Mouse (Mus musculus) hindbrain, postnatal 0 days (tissue): ENCODE results near the gene Tsc22d1. TPM values are rescaled to one million over a fixed set of nuclear protein-coding genes. Genes with fewer than 3 reads are reported as not detected.

ENCODE experiments used
- ATAC-seq: fragments of 200-750 bp; cut with Nextera tagmentation; 2 replicates; pipeline ENCODE4 v1.8.0; 2017; ENCODE audit warnings: mild to moderate bottlenecking, moderate TSS enrichment, moderate library complexity
- DNase-seq: peaks from one replicate; pipeline ENCODE4 v3.0.0-alpha.2; 2015; ENCODE audit warnings: low spot score
- H3K27ac ChIP-seq: fragments of 300-500 bp; sonication (generic); 2 replicates; pipeline ENCODE4 v1.5.1; 2014; ENCODE audit warnings: mild to moderate bottlenecking
- H3K27me3 ChIP-seq: fragments of 300-500 bp; sonication (generic); 2 replicates; pipeline ENCODE4 v1.6.1; 2014; ENCODE audit warnings: low read length, mixed read lengths; ENCODE audit not compliant: insufficient read depth
- H3K36me3 ChIP-seq: fragments of 300-500 bp; sonication (generic); 2 replicates; pipeline ENCODE4 v1.6.1; 2014; ENCODE audit warnings: low read length, mixed read lengths; ENCODE audit not compliant: insufficient read depth
- H3K4me1 ChIP-seq: fragments of 300-500 bp; sonication (generic); 2 replicates; pipeline ENCODE4 v1.6.1; 2014; ENCODE audit warnings: antibody characterized with exemption, low read length, mixed read lengths; ENCODE audit not compliant: insufficient read depth
- H3K4me2 ChIP-seq: fragments of 300-500 bp; sonication (generic); 2 replicates; pipeline ENCODE4 v1.6.1; 2014; ENCODE audit warnings: low read depth, mild to moderate bottlenecking, low read length, moderate library complexity, mixed read lengths
- H3K4me3 ChIP-seq: fragments of 300-500 bp; sonication (generic); 2 replicates; pipeline ENCODE4 v1.5.1; 2014; ENCODE audit warnings: low read length
- H3K9ac ChIP-seq: fragments of 300-500 bp; sonication (generic); replicated peaks from 2 replicates; pipeline ENCODE4 v1.6.1; 2014; ENCODE audit warnings: mild to moderate bottlenecking, low read length, moderate library complexity, mixed read lengths
- H3K9me3 ChIP-seq: fragments of 300-500 bp; sonication (generic); 2 replicates; pipeline ENCODE4 v1.6.1; 2016; ENCODE audit warnings: low read length, mixed read lengths
- CTCF ChIP-seq: IDR thresholded peaks from 2 replicates; pipeline ENCODE4 v1.5.1; 2016; ENCODE audit warnings: antibody characterized with exemption, control low read depth, low read depth
- WGBS: fragments of 180-500 bp; shearing (Covaris S2); extraction: QIAGEN DNeasy Blood & Tissue Kit; methylation state at CpG from one replicate; pipeline ENCODE4 v1.1.7; 2014; 5-methylcytosine and 5-hydroxymethylcytosine counted together
- polyA plus RNA-seq: library from polyadenylated mRNA; unstranded; fragments of >200 nt; fragmentation: Nextera tagmentation; extraction: Ambion mirVana; gene quantifications from 2 replicates; pipeline ENCODE4 v1.2.1, GENCODE M21; 2015
- total RNA-seq: library from RNA; depleted of rRNA; stranded (reverse); fragments of >200 nt; gene quantifications from 2 replicates; pipeline ENCODE4 v1.2.3, GENCODE M21; 2014

The Tsc22d1 gene
- total and polyA plus RNA-seq, 2 experiments from 2014 or later, result 525 to 544 TPM

DNA sequence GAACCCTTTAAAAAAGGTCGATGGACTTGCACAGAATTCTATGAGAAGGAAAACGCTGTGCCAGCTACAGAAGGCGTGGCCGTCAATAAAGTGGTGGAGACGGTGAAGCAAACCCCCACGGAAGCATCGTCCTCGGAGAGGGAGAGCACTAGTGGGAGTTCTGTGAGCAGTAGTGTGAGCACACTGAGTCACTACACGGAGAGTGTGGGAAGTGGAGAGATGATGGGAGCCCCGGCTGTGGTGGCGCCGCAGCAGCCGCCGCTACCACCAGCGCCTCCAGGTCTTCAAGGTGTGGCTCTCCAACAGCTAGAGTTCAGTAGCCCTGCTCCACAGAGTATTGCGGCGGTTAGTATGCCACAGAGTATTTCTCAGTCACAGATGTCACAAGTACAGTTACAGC is 2.6 kb downstream of the Tsc22d1 start:
- ATAC-seq, result no peak

DNA sequence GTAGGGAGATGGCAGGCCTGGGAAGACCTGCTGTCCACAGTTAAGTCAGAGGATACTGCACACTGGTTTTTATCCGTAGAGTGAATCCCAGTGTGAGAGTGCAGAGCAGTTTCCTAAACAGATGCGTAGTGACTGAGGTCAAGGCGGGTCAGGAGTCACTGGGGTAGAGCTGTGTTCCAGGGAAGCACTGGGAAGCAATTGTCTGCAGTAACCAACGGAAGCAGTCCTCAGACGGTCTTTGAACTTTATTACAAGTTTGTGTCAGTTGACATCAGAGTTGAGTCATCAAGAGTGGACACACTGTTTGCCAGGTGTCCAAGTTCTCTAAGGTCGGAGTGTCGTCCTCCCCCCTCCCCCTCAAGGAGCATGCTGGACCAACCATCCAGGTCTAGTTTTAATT is 6.0 kb downstream of the Tsc22d1 start:
- H3K9me3 ChIP-seq, result no peaks in the 10 kb centered on the region

More for the DNA sequence above, 2.6 kb downstream of the Tsc22d1 start:
- H3K27ac ChIP-seq, result no peak overlapping the region
- no peak for DNase-seq
- H3K36me3 ChIP-seq, result peaks cover 9% of the 10 kb centered on the region
- peak overlapping the region; percentile 95; the same call in 1 of the 2 replicates for H3K4me3 ChIP-seq
- peaks cover 43% of the 10 kb centered on the region for H3K4me1 ChIP-seq
- no peaks in the 10 kb centered on the region for H3K27me3 ChIP-seq
- no peak for TF ChIP-seq CTCF
- peak overlapping the region; percentile 92 for H3K4me2 ChIP-seq
- no peaks in the 10 kb centered on the region for H3K9me3 ChIP-seq
- 73% methylated on average over 17 of the region's 17 CpGs for WGBS
- H3K9ac ChIP-seq, result 0 out of 2 replicates have a peak overlapping the region, but pooled peaks have one; percentile 99

GRCm38 (mm10) chr14:76421162-76421561 is 6.4 kb downstream of the Tsc22d1 start:
- H3K27ac ChIP-seq, result no peak overlapping the region
- no peak for ATAC-seq

More for the DNA sequence above, 6.0 kb downstream of the Tsc22d1 start:
- H3K4me3 ChIP-seq, result peak overlapping the region; percentile 25
- DNase-seq, result no peak
- no peak for TF ChIP-seq CTCF
- no peak overlapping the region for H3K27ac ChIP-seq
- H3K4me1 ChIP-seq, result peaks cover 50% of the 10 kb centered on the region
- H3K4me2 ChIP-seq, result peak overlapping the region; percentile 58
- WGBS, result 25% methylated on average over 7 of the region's 7 CpGs
- H3K36me3 ChIP-seq, result peaks cover 20% of the 10 kb centered on the region
- no peak for ATAC-seq
- H3K9ac ChIP-seq, result no peak overlapping the region
- H3K27me3 ChIP-seq, result no peaks in the 10 kb centered on the region

GRCm38 (mm10) chr14:76425422-76425821 is 10.7 kb downstream of the Tsc22d1 start:
- no peaks in the 10 kb centered on the region for H3K27me3 ChIP-seq
- peaks cover 19% of the 10 kb centered on the region for H3K4me1 ChIP-seq
- 87% methylated on average over 7 of the region's 7 CpGs for WGBS
- no peak overlapping the region for H3K4me2 ChIP-seq
- H3K9ac ChIP-seq, result no peak overlapping the region
- DNase-seq (no peak), ATAC-seq (no peak)
- no peak overlapping the region for H3K27ac ChIP-seq
- H3K36me3 ChIP-seq, result peaks cover 16% of the 10 kb centered on the region; the same call in 1 of the 2 replicates
- no peak overlapping the region for H3K4me3 ChIP-seq
- H3K9me3 ChIP-seq, result no peaks in the 10 kb centered on the region
- TF ChIP-seq CTCF, result no peak

More at GRCm38 (mm10) chr14:76421162-76421561, 6.4 kb downstream of the Tsc22d1 start:
- Histone ChIP-seq H3K9me3 (no peaks in the 10 kb centered on the region), H3K4me1 (peaks cover 50% of the 10 kb centered on the region), H3K4me3 (peak overlapping the region; percentile 25; the same call in 1 of the 2 replicates), H3K9ac (no peak overlapping the region), H3K36me3 (peaks cover 24% of the 10 kb centered on the region), H3K27me3 (no peaks in the 10 kb centered on the region), H3K4me2 (peak overlapping the region; percentile 58)
- 67% methylated on average over 4 of the region's 4 CpGs for WGBS
- DNase-seq, result no peak
- no peak for TF ChIP-seq CTCF

DNA sequence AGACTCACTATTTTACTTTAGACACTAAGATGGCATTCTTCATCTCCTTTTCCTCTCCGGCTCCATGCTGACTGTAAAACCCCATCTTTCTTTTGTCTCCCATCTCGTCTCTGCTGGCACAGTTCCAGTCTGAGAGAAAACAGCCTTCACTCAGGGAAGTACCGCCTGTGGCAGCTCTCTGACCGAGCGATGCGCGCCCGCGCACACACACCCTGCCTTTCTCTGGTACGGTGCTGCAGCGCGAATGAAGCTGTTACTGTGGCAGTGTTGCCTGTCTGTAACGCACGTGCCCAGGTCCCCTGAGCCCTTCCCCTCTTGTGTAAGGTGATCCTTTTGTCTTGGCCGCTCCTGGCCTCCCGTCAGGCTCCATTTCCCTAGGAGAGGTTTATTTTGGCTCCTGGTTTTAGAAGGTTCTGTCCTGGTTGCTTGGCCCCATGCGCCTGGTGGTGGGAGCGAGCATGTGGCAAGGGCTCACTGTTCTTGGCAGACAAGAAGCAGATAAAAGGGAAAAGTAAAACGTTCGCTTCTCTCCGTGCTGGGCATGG is 11.3 kb downstream of the Tsc22d1 start:
- DNase-seq (no peak), ATAC-seq (no peak)
- peaks cover 16% of the 10 kb centered on the region; the same call in 1 of the 2 replicates for H3K36me3 ChIP-seq
- 61% methylated on average over 21 of the region's 21 CpGs for WGBS
- no peaks in the 10 kb centered on the region for H3K27me3 ChIP-seq
- H3K4me2 ChIP-seq, result no peak overlapping the region
- H3K4me1 ChIP-seq, result peaks cover 13% of the 10 kb centered on the region; the same call in 1 of the 2 replicates
- no peak for TF ChIP-seq CTCF
- no peaks in the 10 kb centered on the region for H3K9me3 ChIP-seq
- no peak overlapping the region for H3K27ac ChIP-seq
- no peak overlapping the region for H3K4me3 ChIP-seq
- H3K9ac ChIP-seq, result no peak overlapping the region

- no peaks in the 10 kb centered on the region for H3K9me3 ChIP-seq
- H3K9ac ChIP-seq, result no peak overlapping the region
- H3K27ac ChIP-seq, result no peak overlapping the region
- H3K4me2 ChIP-seq, result no peak overlapping the region
- ATAC-seq, result no peak
- DNase-seq, result no peak
- H3K4me1 ChIP-seq, result no peaks in the 10 kb centered on the region
- no peak overlapping the region for H3K4me3 ChIP-seq
- no peaks in the 10 kb centered on the region for H3K27me3 ChIP-seq
- 85% methylated on average over 2 of the region's 2 CpGs for WGBS
- peaks cover 9% of the 10 kb centered on the region; the same call in 1 of the 2 replicates for H3K36me3 ChIP-seq
- no peak for TF ChIP-seq CTCF
Measured at GRCm38 (mm10) chr14:76428855-76429254, 14.1 kb downstream of the Tsc22d1 start.

DNA sequence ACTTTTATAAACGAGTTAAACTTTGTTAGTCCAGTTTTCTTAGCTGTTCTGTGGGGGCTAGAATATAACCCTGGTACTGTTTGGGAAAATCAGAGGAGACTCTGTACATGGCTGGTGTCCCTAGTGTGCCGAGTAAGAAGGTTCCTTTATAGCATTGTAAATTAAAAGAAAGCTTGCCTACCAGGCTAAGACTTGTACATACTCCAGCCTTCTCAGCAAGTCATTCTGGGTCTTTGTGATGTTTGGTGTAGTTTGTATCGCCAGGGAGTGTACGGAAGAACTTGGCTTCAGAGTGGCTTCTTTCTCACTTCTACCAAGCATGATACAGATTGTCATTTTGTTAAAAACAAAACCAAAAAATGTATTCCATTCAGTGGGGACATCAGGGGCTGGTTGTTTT is 17.2 kb downstream of the Tsc22d1 start:
- H3K4me2 ChIP-seq, result no peak overlapping the region
- WGBS, result 61% methylated on average over 4 of the region's 4 CpGs
- H3K4me1 ChIP-seq, result no peaks in the 10 kb centered on the region
- TF ChIP-seq CTCF, result no peak
- H3K9ac ChIP-seq, result no peak overlapping the region
- H3K27me3 ChIP-seq, result no peaks in the 10 kb centered on the region
- no peak for ATAC-seq
- H3K36me3 ChIP-seq, result no peaks in the 10 kb centered on the region
- H3K27ac ChIP-seq, result peak overlapping the region; percentile 36; the same call in 1 of the 2 replicates
- no peak for DNase-seq
- no peaks in the 10 kb centered on the region for H3K9me3 ChIP-seq
- no peak overlapping the region for H3K4me3 ChIP-seq
